Mouse (Mus musculus) neural tube, embryonic 12.5 days (tissue): ENCODE measurements around the gene Gm11127. TPM values are rescaled to one million over a fixed set of nuclear protein-coding genes. Genes with fewer than 3 reads are reported as not detected.
A peak's percentile ranks its signal among the peaks of the same experiment; 100 is the strongest.

Experiments
- ATAC-seq: fragments of 200-750 bp; cut with Nextera tagmentation; 2 replicates; pipeline ENCODE4 v1.8.0; 2017; ENCODE audit warnings: low read depth, mild to moderate bottlenecking, moderate TSS enrichment, moderate library complexity; ENCODE audit not compliant: low FRiP score
- H3K27ac ChIP-seq: fragments of 300-500 bp; sonication (generic); 2 replicates; pipeline ENCODE4 v1.5.1; 2016
- H3K27me3 ChIP-seq: fragments of 300-500 bp; sonication (generic); replicated peaks from 2 replicates; pipeline ENCODE4 v1.6.1; 2016; ENCODE audit warnings: mild to moderate bottlenecking
- H3K36me3 ChIP-seq: fragments of 300-500 bp; sonication (generic); 2 replicates; pipeline ENCODE4 v1.6.1; 2016; ENCODE audit warnings: mild to moderate bottlenecking
- H3K4me1 ChIP-seq: fragments of 300-500 bp; sonication (generic); 2 replicates; pipeline ENCODE4 v1.6.1; 2016
- H3K4me2 ChIP-seq: fragments of 300-500 bp; sonication (generic); replicated peaks from 2 replicates; pipeline ENCODE4 v1.6.1; 2016; ENCODE audit warnings: mild to moderate bottlenecking
- H3K4me3 ChIP-seq: fragments of 300-500 bp; sonication (generic); 2 replicates; pipeline ENCODE4 v1.5.1; 2016
- H3K9ac ChIP-seq: fragments of 300-500 bp; sonication (generic); 2 replicates; pipeline ENCODE4 v1.6.1; 2016; ENCODE audit warnings: mild to moderate bottlenecking
- H3K9me3 ChIP-seq: fragments of 300-500 bp; sonication (generic); 2 replicates; pipeline ENCODE4 v1.6.1; 2016; ENCODE audit warnings: mild to moderate bottlenecking
- WGBS: fragments of 180-500 bp; shearing (Covaris S2); methylation state at CpG from one replicate; pipeline ENCODE4 v1.1.7; 2016; 5-methylcytosine and 5-hydroxymethylcytosine counted together
- polyA plus RNA-seq: library from polyadenylated mRNA; unstranded; fragments of >200 nt; fragmentation: Nextera tagmentation; extraction: Ambion mirVana; gene quantifications from 2 replicates; pipeline ENCODE4 v1.2.1, GENCODE M21; 2016

The Gm11127 gene
- polyA plus RNA-seq, 1 experiment from 2014 or later, result not detected

DNA sequence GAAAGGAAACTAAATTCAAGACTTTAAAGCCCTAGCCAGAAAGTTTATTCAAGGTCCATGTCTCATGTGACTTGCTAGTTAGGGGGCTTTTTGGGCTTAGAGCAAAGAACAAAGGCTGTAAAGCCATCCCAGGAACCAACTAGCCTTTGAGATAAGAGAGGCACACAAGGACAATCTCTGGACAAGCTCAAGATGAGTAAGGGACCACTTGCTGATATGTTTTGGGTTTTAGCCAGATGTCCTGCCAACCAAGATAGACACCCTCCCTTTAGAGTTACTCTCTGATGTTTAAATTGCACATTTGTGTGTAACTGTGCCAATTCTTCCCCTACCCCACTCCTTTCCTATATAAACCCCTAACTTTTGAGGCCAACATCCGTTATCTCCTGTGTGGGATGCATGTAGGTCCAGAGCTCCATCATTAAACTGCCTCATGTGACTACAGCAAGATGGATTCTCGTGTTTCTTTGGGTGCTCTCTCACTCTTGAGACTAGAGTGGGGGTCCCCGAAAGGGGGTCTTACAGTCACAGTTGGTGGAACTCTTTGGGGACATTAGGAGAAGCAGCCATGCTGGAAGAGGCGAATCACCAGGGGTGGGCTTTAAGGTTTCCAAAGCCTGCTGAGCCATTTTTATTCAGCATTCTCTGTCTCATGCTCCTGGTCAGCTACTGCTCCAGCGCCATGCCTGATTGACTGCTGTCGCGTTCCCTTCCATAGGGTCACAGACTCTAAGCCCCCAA, 29.1 kb downstream of the Gm11127 start:
- no peak overlapping the region for H3K4me3 ChIP-seq
- no peaks in the 10 kb centered on the region for H3K36me3 ChIP-seq
- no peak overlapping the region for H3K9ac ChIP-seq
- no peaks in the 10 kb centered on the region for H3K9me3 ChIP-seq
- no peak overlapping the region for H3K27ac ChIP-seq
- H3K4me2 ChIP-seq, result no peak overlapping the region
- ATAC-seq, result no peak
- H3K27me3 ChIP-seq, result 0 out of 2 replicates have a peak, but pooled peaks cover 7% of the 10 kb centered on the region
- 82% methylated on average over 7 of the region's 7 CpGs for WGBS
- peaks cover 7% of the 10 kb centered on the region; the same call in 1 of the 2 replicates for H3K4me1 ChIP-seq

DNA sequence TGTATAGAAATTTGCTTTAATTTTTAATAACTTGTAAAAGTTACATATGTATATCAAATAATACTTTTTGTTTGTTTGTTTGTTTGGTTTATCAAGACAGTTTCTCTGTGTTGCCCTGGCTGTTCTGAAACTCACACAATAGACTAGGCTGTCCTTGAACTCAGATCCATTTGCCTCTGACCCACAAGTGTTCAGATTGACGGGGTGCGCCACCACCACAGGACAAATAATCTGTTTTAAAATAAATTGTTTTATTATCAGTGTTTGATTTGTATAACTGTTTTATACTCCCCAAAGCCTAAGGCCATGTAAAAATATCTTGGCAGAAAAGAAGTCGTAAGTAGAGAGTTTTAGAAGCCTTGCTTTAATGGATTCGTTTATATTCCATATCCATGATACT, 30.5 kb downstream of the Gm11127 start:
- 95% methylated on average over 4 of the region's 4 CpGs for WGBS
- Histone ChIP-seq H3K4me2 (no peak overlapping the region), H3K9ac (no peak overlapping the region), H3K27me3 (0 out of 2 replicates have a peak, but pooled peaks cover 7% of the 10 kb centered on the region), H3K4me3 (no peak overlapping the region), H3K36me3 (no peaks in the 10 kb centered on the region), H3K27ac (no peak overlapping the region), H3K9me3 (no peaks in the 10 kb centered on the region), H3K4me1 (peaks cover 7% of the 10 kb centered on the region; the same call in 1 of the 2 replicates)
- ATAC-seq, result no peak

DNA sequence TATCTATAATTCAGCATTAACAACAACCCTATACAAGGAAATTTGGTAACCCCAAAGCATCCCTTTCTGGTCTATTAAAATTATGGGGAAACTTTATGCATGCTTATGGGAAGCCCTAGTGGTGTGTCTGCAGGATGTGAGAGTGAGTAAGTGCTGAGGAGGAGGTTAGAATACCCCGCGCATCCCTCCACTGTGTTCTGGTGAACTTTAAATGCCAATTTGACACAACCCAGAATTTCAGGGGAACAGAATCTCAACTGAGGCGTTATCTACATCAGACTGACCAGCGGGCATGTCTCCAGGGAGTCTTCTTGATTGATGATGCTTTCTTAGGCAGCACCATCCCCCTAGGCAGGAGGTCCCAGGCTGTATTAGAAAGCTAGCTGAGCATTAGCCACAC, 32.3 kb downstream of the Gm11127 start:
- Histone ChIP-seq H3K4me2 (no peak overlapping the region), H3K4me1 (no peaks in the 10 kb centered on the region), H3K27me3 (no peaks in the 10 kb centered on the region), H3K9me3 (no peaks in the 10 kb centered on the region), H3K9ac (no peak overlapping the region), H3K27ac (no peak overlapping the region), H3K36me3 (no peaks in the 10 kb centered on the region), H3K4me3 (no peak overlapping the region)
- ATAC-seq, result no peak
- 69% methylated on average over 4 of the region's 4 CpGs for WGBS

- H3K4me3 ChIP-seq, result no peak overlapping the region
- H3K27me3 ChIP-seq, result no peaks in the 10 kb centered on the region
- no peak for ATAC-seq
- no peak overlapping the region for H3K4me2 ChIP-seq
- no peaks in the 10 kb centered on the region for H3K36me3 ChIP-seq
- H3K27ac ChIP-seq, result no peak overlapping the region
- WGBS, result 59% methylated on average over 5 of the region's 5 CpGs
- no peaks in the 10 kb centered on the region for H3K4me1 ChIP-seq
- no peak overlapping the region for H3K9ac ChIP-seq
- no peaks in the 10 kb centered on the region for H3K9me3 ChIP-seq
These were observed 33.0 kb downstream of the Gm11127 start for GRCm38 (mm10) chr17:36025197-36025596.

- Histone ChIP-seq H3K27me3 (no peaks in the 10 kb centered on the region), H3K9me3 (no peaks in the 10 kb centered on the region), H3K27ac (no peak overlapping the region), H3K4me1 (no peaks in the 10 kb centered on the region), H3K4me3 (no peak overlapping the region), H3K9ac (no peak overlapping the region), H3K36me3 (no peaks in the 10 kb centered on the region), H3K4me2 (no peak overlapping the region)
- WGBS, result 70% methylated on average over 9 of the region's 9 CpGs
- ATAC-seq, result no peak
These were observed 34.2 kb downstream of the Gm11127 start for GRCm38 (mm10) chr17:36023710-36024654.

DNA sequence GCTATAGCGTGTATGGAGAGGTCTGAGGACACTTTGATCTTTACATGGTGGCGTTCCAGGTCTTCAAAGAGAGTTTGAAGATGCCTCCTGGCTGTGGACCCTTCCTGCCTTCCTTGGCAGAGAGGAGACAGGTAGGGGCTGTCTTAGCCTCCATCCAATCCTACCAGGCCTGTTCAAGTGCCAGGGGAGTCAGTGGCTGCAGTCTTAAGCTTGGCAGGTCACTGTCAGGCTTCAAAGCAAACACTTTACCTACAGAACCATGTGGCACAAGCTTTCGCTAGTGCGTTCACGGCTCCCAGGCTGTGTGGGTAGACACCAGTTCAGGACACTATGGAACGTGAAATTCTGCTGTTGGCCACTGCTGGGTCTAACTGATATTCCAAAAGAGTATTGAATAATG, 35.2 kb downstream of the Gm11127 start:
- ATAC-seq, result no peak
- H3K27me3 ChIP-seq, result no peaks in the 10 kb centered on the region
- H3K4me1 ChIP-seq, result no peaks in the 10 kb centered on the region
- no peaks in the 10 kb centered on the region for H3K36me3 ChIP-seq
- WGBS, result 93% methylated on average over 6 of the region's 6 CpGs
- no peak overlapping the region for H3K4me2 ChIP-seq
- no peak overlapping the region for H3K9ac ChIP-seq
- H3K9me3 ChIP-seq, result no peaks in the 10 kb centered on the region
- no peak overlapping the region for H3K27ac ChIP-seq
- no peak overlapping the region for H3K4me3 ChIP-seq

GRCm38 (mm10) chr17:36022098-36022497, 36.1 kb downstream of the Gm11127 start:
- no peaks in the 10 kb centered on the region for H3K36me3 ChIP-seq
- no peak overlapping the region for H3K27ac ChIP-seq
- no peaks in the 10 kb centered on the region for H3K9me3 ChIP-seq
- H3K27me3 ChIP-seq, result no peaks in the 10 kb centered on the region
- no peak overlapping the region for H3K4me2 ChIP-seq
- WGBS, result 95% methylated on average over 9 of the region's 9 CpGs
- H3K4me3 ChIP-seq, result no peak overlapping the region
- ATAC-seq, result no peak
- H3K4me1 ChIP-seq, result no peaks in the 10 kb centered on the region
- no peak overlapping the region for H3K9ac ChIP-seq

- WGBS, result 93% methylated on average over 1 of the region's 1 CpGs
- Histone ChIP-seq H3K9ac (no peak overlapping the region), H3K27ac (no peak overlapping the region), H3K36me3 (no peaks in the 10 kb centered on the region), H3K4me2 (0 out of 2 replicates have a peak overlapping the region, but pooled peaks have one; percentile 27), H3K27me3 (no peaks in the 10 kb centered on the region), H3K4me1 (no peaks in the 10 kb centered on the region), H3K9me3 (no peaks in the 10 kb centered on the region), H3K4me3 (no peak overlapping the region)
- no peak for ATAC-seq
These were observed 36.9 kb downstream of the Gm11127 start for GRCm38 (mm10) chr17:36021309-36021708.

DNA sequence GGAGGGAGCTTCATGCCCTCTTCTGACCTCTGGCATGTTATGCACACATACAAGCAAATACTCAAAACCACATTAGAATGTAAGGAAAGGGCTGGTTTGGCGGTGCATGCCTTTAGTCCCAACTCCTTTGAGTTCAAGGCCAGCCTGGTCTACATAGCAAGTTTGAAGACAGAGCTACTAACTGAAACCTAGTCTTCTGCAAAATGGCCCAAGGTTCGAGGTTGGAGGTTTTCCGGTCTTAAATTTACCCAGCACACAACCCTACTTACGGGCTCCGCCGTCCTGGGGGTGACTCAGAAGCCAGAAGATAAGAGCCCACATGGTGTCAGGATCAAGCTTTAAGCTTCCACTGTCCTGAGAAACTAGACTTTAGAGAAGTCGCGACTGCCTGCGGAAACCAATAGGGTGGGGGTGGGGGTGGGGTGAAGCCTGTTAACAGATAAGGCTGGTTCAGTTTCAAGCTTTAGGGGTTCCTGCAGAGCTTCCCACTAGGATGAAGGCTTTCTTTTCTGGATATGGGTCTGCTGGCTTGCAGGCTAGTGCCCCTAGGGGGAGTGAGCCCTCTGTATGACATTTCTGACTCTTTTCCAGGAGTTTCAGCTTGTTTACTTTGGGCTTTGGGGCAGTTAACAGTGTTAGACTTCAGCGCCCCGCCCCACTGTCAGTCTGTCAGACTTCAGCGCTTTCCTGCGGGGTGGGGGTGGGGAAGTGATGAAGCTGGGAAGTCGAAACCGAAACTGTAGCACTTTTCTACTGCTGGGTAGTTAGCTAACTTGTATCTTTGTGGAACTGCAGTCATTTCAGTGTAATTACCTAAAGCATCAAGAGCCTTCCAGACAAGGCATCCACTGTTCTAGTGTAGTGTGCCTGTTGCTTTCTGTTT, 37.7 kb downstream of the Gm11127 start, which contains the start of gene H2-T24:
H2-T24 (minus strand) TSS at position 370 of the 883 bp plus-strand sequence.
- 0 out of 2 replicates have a peak within 1 kb of the TSS, but pooled peaks have one; percentile 27 for H3K4me2 ChIP-seq
- WGBS, result 50% methylated on average over 15 of the region's 15 CpGs
- no peaks in the 10 kb centered on the region for H3K4me1 ChIP-seq
- no peak for ATAC-seq
- H3K36me3 ChIP-seq, result no peaks in the 10 kb centered on the region
- no peak within 1 kb of the TSS for H3K4me3 ChIP-seq
- H3K9ac ChIP-seq, result no peak within 1 kb of the TSS
- H3K27me3 ChIP-seq, result no peaks in the 10 kb centered on the region
- H3K9me3 ChIP-seq, result no peaks in the 10 kb centered on the region
- no peak within 1 kb of the TSS for H3K27ac ChIP-seq

GRCm38 (mm10) chr17:36019519-36019918, 38.7 kb downstream of the Gm11127 start:
- ATAC-seq, result no peak
- Histone ChIP-seq H3K27me3 (no peaks in the 10 kb centered on the region), H3K9ac (no peak overlapping the region), H3K36me3 (peaks cover 7% of the 10 kb centered on the region), H3K4me1 (no peaks in the 10 kb centered on the region), H3K9me3 (no peaks in the 10 kb centered on the region), H3K4me3 (no peak overlapping the region), H3K27ac (no peak overlapping the region), H3K4me2 (no peak overlapping the region)
- WGBS, result 72% methylated on average over 3 of the region's 3 CpGs

- Histone ChIP-seq H3K9me3 (no peaks in the 10 kb centered on the region), H3K4me2 (no peak overlapping the region), H3K27ac (no peak overlapping the region), H3K4me1 (no peaks in the 10 kb centered on the region), H3K9ac (no peak overlapping the region), H3K27me3 (no peaks in the 10 kb centered on the region), H3K36me3 (peaks cover 12% of the 10 kb centered on the region), H3K4me3 (no peak overlapping the region)
- ATAC-seq, result no peak
- 72% methylated on average over 2 of the region's 2 CpGs for WGBS
These were observed 39.2 kb downstream of the Gm11127 start for GRCm38 (mm10) chr17:36018979-36019378.
